Mouse (Mus musculus) forebrain, embryonic 15.5 days (tissue): ENCODE results near the gene Gm5737. TPM values are rescaled to one million over a fixed set of nuclear protein-coding genes. Genes with fewer than 3 reads are reported as not detected.

ENCODE experiments used
- polyA plus RNA-seq: library from polyadenylated mRNA; unstranded; fragments of >200 nt; fragmentation: Nextera tagmentation; extraction: Ambion mirVana; gene quantifications from 2 replicates; pipeline ENCODE4 v1.2.1, GENCODE M21; 2015

Gene Gm5737
- polyA plus RNA-seq, 1 experiment from 2014 or later = not detected

Other genes starting within 250 kb of the Gm5737 start
- 217 and 226 TPM in 2 replicates for gene Uqcrc2, start 177.2 kb upstream of the Gm5737 start, polyA plus RNA-seq
- 0.27 and 0.34 TPM in 2 replicates for gene Pdzd9, start 142.0 kb upstream of the Gm5737 start, polyA plus RNA-seq
- gene Mosmo, start 134.7 kb upstream of the Gm5737 start, polyA plus RNA-seq = 14.0 and 15.6 TPM in 2 replicates
- gene Vwa3a, start 73.0 kb upstream of the Gm5737 start, polyA plus RNA-seq = 0.92 and 1.2 TPM in 2 replicates
- gene Eef2k, start 30.5 kb downstream of the Gm5737 start, polyA plus RNA-seq = 33.7 and 35.1 TPM in 2 replicates
- gene Polr3e, start 105.4 kb downstream of the Gm5737 start, polyA plus RNA-seq = 31.6 and 31.9 TPM in 2 replicates
- 9.8 and 10.5 TPM in 2 replicates for gene Cdr2, start 169.9 kb downstream of the Gm5737 start, polyA plus RNA-seq
- 0.28 and 0.64 TPM in 2 replicates for gene Mfsd13b, start 170.1 kb downstream of the Gm5737 start, polyA plus RNA-seq
- gene Mettl9, start 222.1 kb downstream of the Gm5737 start, polyA plus RNA-seq = 214 and 232 TPM in 2 replicates